Mouse (Mus musculus) layer of hippocampus, postnatal 25 days (tissue): ENCODE measurements around the gene Slco2b1. TPM values are rescaled to one million over a fixed set of nuclear protein-coding genes. Genes with fewer than 3 reads are reported as not detected.
A peak's percentile ranks its signal among the peaks of the same experiment; 100 is the strongest.
"Not testable (repeated sequence)": the region's sequence is repeated elsewhere in the genome, so short reads cannot be mapped to it uniquely, and the experiment has no call there.

Source experiments
- DNase-seq, 2 experiments: peaks; one replicate each; pipeline ENCODE4 v3.0.0; 2022; ENCODE audit warnings: mixed read lengths in 2 of 2, low spot score in 1 of 2; ENCODE audit errors: extremely low spot score in 1 of 2
- total RNA-seq, 2 experiments: library from RNA; stranded (reverse); gene quantifications; 2 replicates each; pipeline ENCODE4 v1.2.3; 2021

Slco2b1 gene
- total RNA-seq, result 10 to 100 TPM; 13.0 to 17.1 TPM

DNA sequence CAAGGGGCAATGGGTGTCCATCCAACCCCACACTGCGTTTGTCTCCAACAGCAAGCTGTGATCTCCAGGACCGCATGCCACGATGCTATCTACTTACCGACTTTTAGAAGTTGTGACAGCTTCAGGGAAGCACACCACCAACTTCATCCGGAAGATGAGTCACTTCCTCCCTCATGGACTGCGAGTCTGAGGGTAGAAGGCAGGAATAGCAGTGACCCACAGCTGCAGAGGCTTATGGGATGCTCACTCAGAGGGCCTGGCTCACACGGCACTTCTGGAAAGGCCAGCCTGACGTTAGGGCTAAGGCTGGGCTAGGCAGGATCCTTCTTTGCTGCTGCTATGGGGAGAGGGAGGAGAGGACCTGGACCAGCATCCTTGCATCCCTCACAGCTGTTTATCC, at the start of gene Slco2b1:
Gene Slco2b1 (minus strand): TSS at position 175 of the 400 bp plus-strand sequence.
- DNase-seq, result no peak

DNA sequence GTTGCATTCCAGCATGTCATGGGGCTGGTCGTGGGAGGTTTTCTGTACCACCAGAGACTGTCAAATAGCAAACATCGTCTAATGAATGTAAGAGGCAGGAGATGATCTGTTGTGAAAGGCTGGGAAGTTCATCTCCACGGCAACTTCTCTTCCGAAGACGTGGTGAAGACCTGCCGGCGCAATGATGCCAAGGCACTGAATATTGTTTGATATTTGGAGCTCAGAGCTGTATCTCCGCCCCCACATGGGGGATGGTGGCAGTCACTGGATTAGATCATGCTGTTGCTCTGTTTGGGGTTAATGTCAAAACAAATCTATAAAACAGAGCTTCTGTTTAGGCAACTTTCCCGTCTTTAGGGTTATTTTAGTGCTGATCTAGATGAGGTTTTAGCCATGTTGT, 28.1 kb upstream of the Slco2b1 start:
- peak in 1 of 2 experiments; percentile 11 for DNase-seq

- not testable (repeated sequence) for DNase-seq
Measured at GRCm38 (mm10) chr7:99735491-99735890, 24.4 kb upstream of the Slco2b1 start.

DNA sequence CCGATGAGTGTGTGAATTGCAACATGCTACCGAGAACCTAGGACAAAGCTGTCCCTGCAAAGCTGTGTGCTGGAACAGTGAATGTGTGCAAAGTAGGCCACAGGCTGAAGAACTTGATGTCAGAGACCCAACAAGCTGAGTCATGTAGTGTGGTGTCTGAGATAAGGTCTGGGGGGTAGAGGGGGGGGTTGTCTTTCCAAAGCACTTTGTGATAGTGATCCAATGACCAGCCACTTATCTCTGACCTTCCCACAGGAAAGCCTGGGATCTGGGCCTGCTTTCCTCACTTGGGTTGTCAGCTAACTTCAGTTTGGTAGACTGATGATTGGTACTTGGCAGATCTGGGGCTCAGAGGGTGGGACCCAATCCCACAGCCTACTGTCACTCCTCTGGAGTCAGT, 23.5 kb upstream of the Slco2b1 start:
- DNase-seq, result no peak

- DNase-seq, result no peak
Measured at GRCm38 (mm10) chr7:99729973-99730372, 18.8 kb upstream of the Slco2b1 start, which contains the start of gene Olfr520. Gene Olfr520, plus strand, starts transcription at chr7:99730273.

- no peak for DNase-seq
Measured at GRCm38 (mm10) chr7:99716536-99716935, 5.4 kb upstream of the Slco2b1 start.

DNA sequence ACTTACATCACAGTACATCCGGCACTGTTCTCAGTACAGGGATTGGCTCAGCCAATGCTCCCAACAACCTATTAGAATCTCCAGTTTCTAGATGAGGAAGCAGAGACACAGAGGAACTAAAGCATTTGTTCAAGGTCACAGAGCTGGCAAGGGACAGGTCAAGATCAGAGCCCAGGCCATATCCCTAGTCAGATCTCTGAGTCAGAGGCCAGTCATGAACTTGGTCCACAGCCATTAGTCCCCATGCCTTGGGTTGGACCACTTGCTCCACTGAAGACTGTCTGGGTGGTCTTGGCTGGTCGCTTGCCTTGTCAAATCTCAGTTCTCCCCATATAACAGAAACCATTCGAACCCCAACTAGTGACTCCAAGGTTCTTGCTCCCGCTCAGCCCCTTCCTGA, 1.3 kb upstream of the Slco2b1 start:
- no peak for DNase-seq

DNA sequence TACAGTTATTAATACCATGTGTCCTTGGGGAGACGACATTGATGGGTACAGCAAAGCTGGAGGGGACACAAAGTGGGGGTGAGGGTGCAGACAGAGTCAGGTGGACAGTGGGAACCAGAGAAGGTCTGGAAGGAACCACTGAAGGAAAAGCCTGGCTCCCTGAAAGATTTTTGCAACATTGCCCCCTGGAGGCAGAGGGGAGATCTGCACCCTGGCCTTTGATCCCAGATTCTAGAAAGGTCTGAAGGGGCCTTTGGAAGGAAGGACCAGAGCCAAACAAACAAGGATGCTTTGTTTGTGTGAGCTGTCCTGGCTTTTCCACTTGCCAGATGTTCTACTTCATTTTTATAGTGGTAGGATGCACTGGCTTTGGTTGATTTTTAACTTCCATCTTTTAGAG, 664 bp downstream of the Slco2b1 start:
- DNase-seq, result peak; percentile 38 to 78

- no peak for DNase-seq
Measured at GRCm38 (mm10) chr7:99709992-99710391, 1.1 kb downstream of the Slco2b1 start.

GRCm38 (mm10) chr7:99708750-99709149, 2.4 kb downstream of the Slco2b1 start:
- no peak for DNase-seq

DNA sequence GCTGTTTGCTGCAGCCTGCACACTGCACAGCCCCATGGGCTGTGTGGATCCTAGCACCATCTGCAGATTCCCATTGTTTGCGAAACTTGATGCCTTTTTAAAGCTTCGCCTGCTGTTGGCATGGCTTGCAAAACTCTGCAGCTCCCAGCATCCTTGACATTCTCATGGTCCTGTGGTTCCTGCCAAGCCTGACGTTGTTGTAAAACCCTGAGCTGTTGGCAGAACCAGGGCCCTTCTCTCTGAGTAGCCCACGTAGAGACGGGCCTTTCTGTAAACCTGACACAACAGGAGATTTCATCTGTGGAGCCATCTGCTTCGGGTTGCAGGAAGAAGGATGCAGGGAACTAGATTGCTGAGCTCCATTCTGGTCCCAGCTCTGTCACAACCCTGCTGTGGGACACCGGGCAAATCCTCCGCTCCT, 2.8 kb downstream of the Slco2b1 start:
- peak; percentile 34 to 42 for DNase-seq

DNA sequence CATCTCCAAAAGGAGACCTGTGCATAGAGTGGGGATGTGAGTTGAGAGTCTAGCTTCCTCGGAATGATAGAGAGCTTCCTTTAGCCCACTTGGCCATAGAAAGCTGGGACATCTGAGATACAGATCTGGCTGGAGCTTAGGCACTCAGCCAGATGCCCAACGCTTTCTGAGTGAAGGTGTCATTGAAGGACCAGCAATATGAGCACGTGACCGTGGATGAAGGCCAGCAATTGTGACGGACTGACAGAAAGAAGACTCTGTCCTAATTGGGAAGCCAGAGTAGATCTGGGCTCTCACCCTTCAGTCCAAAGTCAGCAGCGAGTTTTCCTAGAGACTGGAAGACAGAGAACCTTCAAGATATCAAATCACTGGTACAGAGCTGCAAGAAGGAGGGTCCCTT, 3.5 kb downstream of the Slco2b1 start:
- DNase-seq, result no peak

DNA sequence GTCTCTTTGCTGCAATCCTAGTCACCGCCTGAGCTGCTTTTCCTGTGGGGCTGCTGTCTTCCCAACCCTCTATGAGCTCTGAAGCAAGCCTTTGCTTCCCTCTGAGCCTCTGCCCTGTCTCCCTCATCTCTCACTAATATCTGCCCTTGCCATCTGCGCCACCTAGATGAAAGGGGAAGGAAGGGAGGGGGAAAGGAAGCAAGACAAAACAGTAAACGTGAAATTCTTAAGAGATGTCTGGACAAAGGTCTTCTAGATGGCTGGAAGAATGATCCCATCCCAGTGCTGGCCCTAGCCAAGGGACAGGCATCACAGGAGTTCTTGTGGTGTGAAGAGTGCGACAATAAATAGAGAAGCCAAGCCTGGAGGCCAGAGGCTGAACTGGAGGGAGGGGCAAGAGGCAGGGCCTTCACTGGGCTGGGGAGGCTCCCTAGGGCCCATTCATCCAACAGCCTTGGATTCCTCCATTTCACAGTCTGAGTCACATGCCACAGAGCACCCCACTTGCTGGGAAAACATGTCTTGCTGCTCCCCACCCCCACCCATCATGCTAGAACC, 4.0 kb downstream of the Slco2b1 start:
- DNase-seq, result no peak

DNA sequence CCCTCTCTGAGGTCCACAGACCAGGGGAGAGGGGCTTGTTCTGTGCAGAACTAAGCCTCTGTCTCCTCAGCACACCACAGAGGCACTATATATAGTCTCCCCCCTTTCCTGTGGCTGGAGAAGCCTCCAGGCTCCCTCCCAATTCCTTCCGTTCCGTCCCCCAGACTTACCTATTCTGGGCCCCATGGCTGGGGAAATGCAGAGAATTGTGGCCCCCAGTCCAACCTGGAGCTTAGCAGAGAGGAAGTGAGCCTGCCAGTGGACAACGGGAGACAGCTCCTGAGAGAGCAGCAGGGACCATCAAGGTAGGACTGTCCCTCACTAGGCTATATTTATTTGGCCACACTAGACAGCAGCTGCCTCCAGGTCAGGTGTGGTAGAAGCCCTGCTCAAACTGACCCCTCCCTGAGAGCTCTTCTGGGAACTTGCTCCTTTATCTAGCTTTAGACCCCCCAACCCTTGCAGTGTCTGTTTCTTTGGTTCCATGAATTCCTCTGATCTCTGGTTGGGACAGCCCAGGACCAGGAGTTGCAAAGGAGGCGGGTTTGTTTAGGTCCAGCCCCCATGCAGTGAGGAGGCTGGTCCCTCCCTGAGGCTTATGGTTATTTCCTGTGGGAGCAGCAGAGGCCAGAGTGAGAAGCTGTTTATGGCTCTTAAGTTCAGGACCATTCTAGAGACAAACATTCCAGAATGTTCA, 4.7 kb downstream of the Slco2b1 start:
- DNase-seq, result no peak

DNA sequence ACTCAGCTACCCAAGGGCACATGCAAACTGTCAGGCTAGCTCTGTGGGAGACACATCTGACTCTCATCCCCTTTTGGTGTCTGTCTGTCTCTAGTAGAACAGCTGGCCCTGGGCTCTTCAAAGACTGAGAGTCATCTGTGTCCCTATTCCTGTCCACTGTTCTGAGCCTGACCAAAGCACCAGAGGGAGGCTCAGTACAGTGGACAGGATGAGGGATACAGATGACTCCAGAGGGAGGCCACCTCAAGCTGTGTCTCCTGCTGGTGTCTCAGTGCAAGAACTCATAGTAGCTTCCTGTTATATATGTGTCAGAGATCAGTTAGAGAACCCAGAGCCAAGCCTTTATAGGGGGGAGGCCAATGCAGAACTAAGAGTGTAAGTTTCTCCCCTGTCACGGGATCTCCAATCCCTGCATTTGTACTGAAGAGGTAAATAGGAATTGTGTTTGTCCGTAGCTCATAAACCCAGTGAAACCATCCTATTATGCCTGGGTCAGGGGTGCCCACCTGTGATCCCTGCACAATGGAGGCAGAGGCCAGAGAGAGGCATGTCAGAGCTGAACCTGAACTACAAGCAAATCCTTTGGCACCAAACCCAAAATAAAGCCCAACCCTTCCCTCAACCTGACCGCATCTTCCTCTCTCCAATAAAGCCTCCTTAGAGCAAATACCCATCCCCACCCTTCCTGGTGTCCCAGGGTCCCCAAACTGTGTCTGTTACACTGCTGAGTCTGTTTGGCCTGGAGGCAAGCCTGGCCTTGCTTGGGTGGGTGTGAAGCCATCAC, 6.2 kb downstream of the Slco2b1 start:
- DNase-seq, result no peak

- no peak for DNase-seq
Measured at GRCm38 (mm10) chr7:99702201-99702600, 8.9 kb downstream of the Slco2b1 start.

DNA sequence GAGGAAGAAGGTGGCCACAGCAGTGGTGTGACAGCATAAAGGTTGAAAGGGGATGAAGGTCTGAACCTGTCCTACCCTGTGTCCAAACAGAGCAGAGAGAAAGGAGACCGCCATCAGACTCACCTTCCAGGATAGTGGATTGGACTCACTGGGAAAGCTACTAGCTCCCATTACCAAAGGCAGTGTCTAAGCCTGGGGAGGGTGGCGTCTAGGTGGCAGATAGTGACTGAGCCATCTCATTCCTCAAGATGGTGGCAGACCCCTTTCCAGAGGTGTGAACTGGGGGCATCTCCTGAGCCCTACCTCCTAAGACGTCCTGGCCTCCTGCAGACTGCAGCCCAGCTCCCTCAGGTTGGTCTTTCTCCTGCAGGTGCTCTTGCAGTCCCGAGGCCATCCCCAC, 10.5 kb downstream of the Slco2b1 start:
- no peak for DNase-seq

DNA sequence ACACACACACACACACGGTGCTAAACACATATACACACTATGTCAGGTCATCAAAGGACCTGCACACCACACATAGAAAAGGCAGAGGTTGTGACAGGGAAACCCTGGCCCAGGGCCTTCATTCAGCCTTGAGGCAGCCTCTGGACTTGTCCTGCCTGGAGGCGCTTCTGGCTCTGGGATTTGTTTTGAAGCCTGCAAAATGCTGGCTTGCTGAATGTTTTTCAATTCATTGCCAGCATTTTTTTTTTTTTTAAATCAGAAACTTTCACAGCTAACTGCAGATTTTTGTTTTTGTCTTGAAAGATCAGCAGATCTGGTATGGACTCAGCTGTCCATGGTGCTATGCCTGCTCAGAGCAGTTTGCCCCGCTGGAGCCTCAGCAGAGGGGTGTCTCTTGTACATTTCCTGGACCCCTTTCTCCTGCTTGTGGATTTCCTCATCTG, 11.4 kb downstream of the Slco2b1 start:
- no peak for DNase-seq

DNA sequence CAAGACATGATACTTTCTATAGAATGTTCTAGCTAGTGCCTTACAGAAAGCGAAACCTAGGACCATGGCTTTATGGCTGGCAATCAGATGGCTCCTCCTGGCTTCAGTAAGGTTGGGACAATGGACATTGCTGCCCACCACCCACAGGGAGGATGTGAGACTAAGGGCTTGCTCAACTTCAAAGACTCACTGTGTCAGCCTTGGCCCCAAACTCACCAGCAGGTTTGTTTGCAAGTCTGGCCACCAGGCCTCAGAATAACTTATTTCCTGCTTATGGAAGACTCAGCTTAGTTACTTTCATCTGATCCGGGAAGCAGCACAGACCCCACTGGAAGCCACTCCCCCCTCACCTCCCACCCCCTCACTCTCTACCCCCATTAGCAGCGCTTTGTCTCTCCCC, 12.0 kb downstream of the Slco2b1 start:
- DNase-seq, result no peak

DNA sequence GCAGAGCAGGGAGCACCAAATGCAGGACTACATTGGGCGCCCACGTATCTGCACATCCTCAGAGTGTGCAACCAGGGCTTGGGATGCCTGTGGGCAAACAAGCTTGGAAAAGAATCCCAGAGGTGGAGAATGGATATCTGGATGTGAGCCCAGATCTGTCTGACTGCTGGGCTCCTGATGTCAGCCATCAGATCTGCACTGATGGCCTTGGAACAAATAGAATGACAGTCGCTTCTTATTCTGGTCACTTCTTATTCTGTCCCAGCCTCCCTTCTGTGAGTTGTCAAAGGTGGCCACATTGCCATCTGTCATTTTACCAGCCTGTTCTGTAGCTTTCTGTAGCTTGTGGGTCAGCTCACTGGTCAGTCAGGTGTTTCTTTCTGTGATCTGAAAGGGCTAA, 12.6 kb downstream of the Slco2b1 start:
- no peak for DNase-seq

DNA sequence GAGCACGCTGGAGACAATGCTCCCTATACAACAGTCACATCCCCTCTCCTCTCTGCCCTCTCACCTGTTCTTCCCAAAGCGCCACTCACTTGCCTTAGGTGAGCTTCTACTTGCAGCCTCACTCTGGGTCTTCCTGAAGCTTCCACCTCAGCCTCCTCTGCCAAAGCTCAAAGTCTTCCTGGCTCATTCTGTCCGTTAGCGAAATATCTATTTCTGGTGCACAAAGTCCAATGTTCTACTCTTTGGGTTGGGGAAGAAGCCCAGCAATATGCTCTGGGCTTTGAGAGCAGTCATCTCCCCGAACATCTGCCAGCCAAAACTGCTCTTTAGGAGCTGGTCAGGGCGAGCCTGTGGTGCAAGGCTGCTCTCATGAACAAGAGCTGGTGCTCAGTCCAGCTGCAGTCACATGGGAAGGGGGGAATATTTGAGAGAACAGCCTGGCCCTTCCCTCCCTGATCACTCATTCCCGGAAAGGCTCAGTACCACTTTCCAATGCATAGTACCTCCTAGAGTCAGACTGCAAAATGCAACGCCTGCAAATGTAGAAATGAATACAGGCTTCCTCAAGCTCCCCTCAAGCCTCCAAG, 15.6 kb downstream of the Slco2b1 start:
- DNase-seq, result no peak
